Mouse (Mus musculus): Measurements from ENCODE around the gene Arid5b. TPM values are rescaled to one million over a fixed set of nuclear protein-coding genes. Genes with fewer than 3 reads are reported as not detected.
A peak's percentile ranks its signal among the peaks of the same experiment; 100 is the strongest.

Gene Arid5b
- 17.6 and 19.1 TPM in 2 replicates for polyA plus RNA-seq (2015; fragmentation: Nextera tagmentation; extraction: Ambion mirVana)

GRCm38 (mm10) chr10:68278632-68279361 lies at the start of gene Arid5b:
Gene Arid5b (minus strand): TSS chr10:68278740.
- ATAC-seq, result no peak
- Histone ChIP-seq H3K27ac (ENCODE audit: low read length) (peak within 1 kb of the TSS; percentile 92), H3K9ac (ENCODE audit: low read depth, low read length) (peak within 1 kb of the TSS; percentile 73), H3K36me3 (ENCODE audit: control insufficient read depth, insufficient read depth, low read length) (no peaks in the 10 kb centered on the region), H3K27me3 (ENCODE audit: control insufficient read depth, insufficient read depth, low read depth, low read length) (no peaks in the 10 kb centered on the region), H3K4me2 (ENCODE audit: low read length) (peak within 1 kb of the TSS; percentile 93), H3K9me3 (replicated peaks; ENCODE audit: control insufficient read depth, low read length, poor library complexity, severe bottlenecking) (no peaks in the 10 kb centered on the region), H3K4me1 (ENCODE audit: control insufficient read depth, insufficient read depth, low read length) (peaks cover 36% of the 10 kb centered on the region), H3K4me3 (ENCODE audit: low read depth, low read length) (peak within 1 kb of the TSS; percentile 75)
- WGBS, result under 1% methylated on average over 24 of the region's 24 CpGs

- no peaks in the 10 kb centered on the region for H3K27me3 ChIP-seq (ENCODE audit: control insufficient read depth, insufficient read depth, low read depth, low read length)
- no peaks in the 10 kb centered on the region for H3K36me3 ChIP-seq (ENCODE audit: control insufficient read depth, insufficient read depth, low read length)
- no peak for ATAC-seq
- 90% methylated on average over 6 of the region's 6 CpGs for WGBS
- no peaks in the 10 kb centered on the region for H3K4me1 ChIP-seq (ENCODE audit: control insufficient read depth, insufficient read depth, low read length)
- no peak overlapping the region for H3K9ac ChIP-seq (ENCODE audit: low read depth, low read length)
- no peak overlapping the region for H3K4me3 ChIP-seq (ENCODE audit: low read depth, low read length)
- H3K9me3 ChIP-seq (replicated peaks; ENCODE audit: control insufficient read depth, low read length, poor library complexity, severe bottlenecking), result no peaks in the 10 kb centered on the region
- H3K4me2 ChIP-seq (ENCODE audit: low read length), result no peak overlapping the region
- H3K27ac ChIP-seq (ENCODE audit: low read length), result no peak overlapping the region
Observed at GRCm38 (mm10) chr10:68325378-68325777, 46.8 kb upstream of the Arid5b start.

- ATAC-seq, result no peak
- Histone ChIP-seq H3K9ac (ENCODE audit: low read depth, low read length) (no peak overlapping the region), H3K27me3 (ENCODE audit: control insufficient read depth, insufficient read depth, low read depth, low read length) (no peaks in the 10 kb centered on the region), H3K4me1 (ENCODE audit: control insufficient read depth, insufficient read depth, low read length) (peaks cover 5% of the 10 kb centered on the region), H3K36me3 (ENCODE audit: control insufficient read depth, insufficient read depth, low read length) (no peaks in the 10 kb centered on the region), H3K4me2 (ENCODE audit: low read length) (peak overlapping the region; percentile 44), H3K27ac (ENCODE audit: low read length) (no peak overlapping the region), H3K9me3 (replicated peaks; ENCODE audit: control insufficient read depth, low read length, poor library complexity, severe bottlenecking) (no peaks in the 10 kb centered on the region), H3K4me3 (ENCODE audit: low read depth, low read length) (no peak overlapping the region; the same call in 1 of the 2 replicates)
- WGBS, result 67% methylated on average over 11 of the region's 11 CpGs
Observed at GRCm38 (mm10) chr10:68324061-68324460, 45.5 kb upstream of the Arid5b start.

GRCm38 (mm10) chr10:68323167-68323566 lies 44.6 kb upstream of the Arid5b start:
- Histone ChIP-seq H3K4me2 (ENCODE audit: low read length) (no peak overlapping the region), H3K9me3 (replicated peaks; ENCODE audit: control insufficient read depth, low read length, poor library complexity, severe bottlenecking) (no peaks in the 10 kb centered on the region), H3K9ac (ENCODE audit: low read depth, low read length) (no peak overlapping the region), H3K4me3 (ENCODE audit: low read depth, low read length) (no peak overlapping the region), H3K27me3 (ENCODE audit: control insufficient read depth, insufficient read depth, low read depth, low read length) (no peaks in the 10 kb centered on the region), H3K4me1 (ENCODE audit: control insufficient read depth, insufficient read depth, low read length) (peaks cover 6% of the 10 kb centered on the region), H3K36me3 (ENCODE audit: control insufficient read depth, insufficient read depth, low read length) (no peaks in the 10 kb centered on the region), H3K27ac (ENCODE audit: low read length) (no peak overlapping the region)
- no peak for ATAC-seq
- 88% methylated on average over 3 of the region's 3 CpGs for WGBS

GRCm38 (mm10) chr10:68320986-68321385 lies 42.4 kb upstream of the Arid5b start:
- Histone ChIP-seq H3K4me1 (ENCODE audit: control insufficient read depth, insufficient read depth, low read length) (peaks cover 6% of the 10 kb centered on the region), H3K27me3 (ENCODE audit: control insufficient read depth, insufficient read depth, low read depth, low read length) (no peaks in the 10 kb centered on the region), H3K4me3 (ENCODE audit: low read depth, low read length) (no peak overlapping the region), H3K36me3 (ENCODE audit: control insufficient read depth, insufficient read depth, low read length) (no peaks in the 10 kb centered on the region), H3K9me3 (replicated peaks; ENCODE audit: control insufficient read depth, low read length, poor library complexity, severe bottlenecking) (no peaks in the 10 kb centered on the region), H3K4me2 (ENCODE audit: low read length) (no peak overlapping the region), H3K27ac (ENCODE audit: low read length) (no peak overlapping the region), H3K9ac (ENCODE audit: low read depth, low read length) (no peak overlapping the region)
- 77% methylated on average over 4 of the region's 4 CpGs for WGBS
- no peak for ATAC-seq

GRCm38 (mm10) chr10:68320496-68320895 lies 42.0 kb upstream of the Arid5b start:
- Histone ChIP-seq H3K4me1 (ENCODE audit: control insufficient read depth, insufficient read depth, low read length) (peaks cover 6% of the 10 kb centered on the region), H3K27ac (ENCODE audit: low read length) (no peak overlapping the region), H3K9me3 (replicated peaks; ENCODE audit: control insufficient read depth, low read length, poor library complexity, severe bottlenecking) (no peaks in the 10 kb centered on the region), H3K9ac (ENCODE audit: low read depth, low read length) (no peak overlapping the region), H3K36me3 (ENCODE audit: control insufficient read depth, insufficient read depth, low read length) (no peaks in the 10 kb centered on the region), H3K27me3 (ENCODE audit: control insufficient read depth, insufficient read depth, low read depth, low read length) (no peaks in the 10 kb centered on the region), H3K4me2 (ENCODE audit: low read length) (no peak overlapping the region), H3K4me3 (ENCODE audit: low read depth, low read length) (no peak overlapping the region)
- ATAC-seq, result no peak
- 93% methylated on average over 5 of the region's 5 CpGs for WGBS

GRCm38 (mm10) chr10:68319438-68319837 lies 40.9 kb upstream of the Arid5b start:
- ATAC-seq, result no peak
- Histone ChIP-seq H3K27ac (ENCODE audit: low read length) (no peak overlapping the region), H3K9me3 (replicated peaks; ENCODE audit: control insufficient read depth, low read length, poor library complexity, severe bottlenecking) (no peaks in the 10 kb centered on the region), H3K4me2 (ENCODE audit: low read length) (no peak overlapping the region), H3K4me1 (ENCODE audit: control insufficient read depth, insufficient read depth, low read length) (peaks cover 6% of the 10 kb centered on the region), H3K36me3 (ENCODE audit: control insufficient read depth, insufficient read depth, low read length) (no peaks in the 10 kb centered on the region), H3K9ac (ENCODE audit: low read depth, low read length) (no peak overlapping the region), H3K27me3 (ENCODE audit: control insufficient read depth, insufficient read depth, low read depth, low read length) (no peaks in the 10 kb centered on the region), H3K4me3 (ENCODE audit: low read depth, low read length) (no peak overlapping the region)
- 64% methylated on average over 6 of the region's 6 CpGs for WGBS

GRCm38 (mm10) chr10:68318438-68318979 lies 40.0 kb upstream of the Arid5b start:
- WGBS, result 63% methylated on average over 6 of the region's 6 CpGs
- H3K36me3 ChIP-seq (ENCODE audit: control insufficient read depth, insufficient read depth, low read length), result no peaks in the 10 kb centered on the region
- H3K4me3 ChIP-seq (ENCODE audit: low read depth, low read length), result no peak overlapping the region
- H3K9ac ChIP-seq (ENCODE audit: low read depth, low read length), result no peak overlapping the region
- no peaks in the 10 kb centered on the region for H3K9me3 ChIP-seq (replicated peaks; ENCODE audit: control insufficient read depth, low read length, poor library complexity, severe bottlenecking)
- ATAC-seq, result no peak
- H3K4me1 ChIP-seq (ENCODE audit: control insufficient read depth, insufficient read depth, low read length), result peaks cover 6% of the 10 kb centered on the region
- H3K27ac ChIP-seq (ENCODE audit: low read length), result no peak overlapping the region
- no peaks in the 10 kb centered on the region for H3K27me3 ChIP-seq (ENCODE audit: control insufficient read depth, insufficient read depth, low read depth, low read length)
- H3K4me2 ChIP-seq (ENCODE audit: low read length), result no peak overlapping the region

- Histone ChIP-seq H3K4me1 (ENCODE audit: control insufficient read depth, insufficient read depth, low read length) (no peaks in the 10 kb centered on the region), H3K9me3 (replicated peaks; ENCODE audit: control insufficient read depth, low read length, poor library complexity, severe bottlenecking) (no peaks in the 10 kb centered on the region), H3K4me3 (ENCODE audit: low read depth, low read length) (no peak overlapping the region), H3K27me3 (ENCODE audit: control insufficient read depth, insufficient read depth, low read depth, low read length) (no peaks in the 10 kb centered on the region), H3K9ac (ENCODE audit: low read depth, low read length) (no peak overlapping the region), H3K4me2 (ENCODE audit: low read length) (no peak overlapping the region), H3K36me3 (ENCODE audit: control insufficient read depth, insufficient read depth, low read length) (no peaks in the 10 kb centered on the region), H3K27ac (ENCODE audit: low read length) (no peak overlapping the region)
- 83% methylated on average over 8 of the region's 8 CpGs for WGBS
- ATAC-seq, result no peak
Observed at GRCm38 (mm10) chr10:68312734-68313133, 34.2 kb upstream of the Arid5b start.
